Mouse (Mus musculus): ENCODE data around the gene Gbgt1. TPM values are rescaled to one million over a fixed set of nuclear protein-coding genes. Genes with fewer than 3 reads are reported as not detected.
A peak's percentile ranks its signal among the peaks of the same experiment; 100 is the strongest.

The Gbgt1 gene
- polyA plus RNA-seq, 1 experiment from 2014 or later = 1.2 TPM

DNA sequence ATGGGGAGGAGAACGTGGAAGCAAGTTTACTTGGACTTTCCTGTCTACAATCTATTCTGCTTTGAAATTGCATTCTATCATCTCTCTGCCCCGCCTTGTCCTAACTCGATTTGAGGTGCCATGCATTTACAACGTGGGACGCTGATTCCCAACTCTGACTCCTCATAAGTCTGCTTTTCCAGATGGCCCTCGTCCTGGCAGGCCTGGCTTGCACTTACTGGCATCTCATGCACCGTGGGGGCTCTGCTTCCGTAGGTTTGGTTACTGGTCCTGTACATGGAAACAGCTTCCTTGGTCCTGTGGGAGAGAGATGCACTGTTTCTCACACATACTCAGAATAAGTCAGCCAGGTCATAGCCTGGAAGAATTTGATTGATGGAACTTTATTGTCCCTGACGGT, 31.8 kb upstream of the Gbgt1 start:
- no peak for ATAC-seq (ENCODE audit: low FRiP score, low TSS enrichment)
- 73% methylated on average over 9 of the region's 9 CpGs for WGBS

DNA sequence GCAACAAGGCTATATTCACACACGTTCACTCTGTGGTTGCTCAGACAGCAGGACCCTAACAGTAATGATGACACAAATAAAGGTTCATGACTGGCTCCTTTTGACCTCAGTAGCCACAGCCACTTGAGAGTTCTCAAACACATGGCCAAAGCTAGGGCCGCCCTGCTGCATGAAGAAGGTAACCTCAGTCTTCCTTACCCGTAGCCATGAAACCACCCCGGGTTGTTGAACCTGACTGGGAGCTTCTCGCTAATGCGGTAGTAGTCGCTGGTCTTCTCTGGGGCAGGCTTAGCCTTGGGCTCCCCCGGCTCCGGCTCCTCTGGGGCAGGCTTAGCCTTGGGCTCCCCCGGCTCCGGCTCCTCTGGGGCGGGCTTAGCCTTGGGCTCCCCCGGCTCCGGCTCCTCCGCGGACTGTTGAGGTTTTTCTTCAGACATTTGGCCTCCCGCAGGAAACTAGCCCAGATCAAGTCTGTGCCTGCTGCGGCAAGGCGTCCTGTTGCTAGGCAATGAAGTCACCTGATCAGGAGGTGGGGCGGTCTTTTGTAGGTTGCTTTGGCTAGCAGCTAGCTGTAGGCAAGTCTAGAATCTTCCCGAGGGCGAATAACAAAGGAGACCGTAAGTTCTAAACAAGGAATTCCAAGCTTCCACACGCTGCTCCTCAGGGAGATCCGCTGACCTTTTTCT, 30.7 kb upstream of the Gbgt1 start, which contains the start of gene 1700007K13Rik:
1700007K13Rik (minus strand) TSS at position 497 of the 683 bp plus-strand sequence.
- DNase-seq (ENCODE audit: low spot score) (peak; percentile 84), ATAC-seq (ENCODE audit: low FRiP score, low TSS enrichment) (peak; percentile 78)
- H3K4me3 ChIP-seq (ENCODE audit: low read depth, low read length) = peak within 1 kb of the TSS; percentile 31
- H3K4me2 ChIP-seq (replicated peaks; ENCODE audit: low read depth) = peak within 1 kb of the TSS; percentile 56
- peaks cover 3% of the 10 kb centered on the region; the same call in 1 of the 2 replicates for H3K4me1 ChIP-seq (replicated peaks; ENCODE audit: control insufficient read depth, insufficient read depth)
- peaks cover 7% of the 10 kb centered on the region; the same call in 1 of the 2 replicates for H3K36me3 ChIP-seq (ENCODE audit: control insufficient read depth, insufficient read depth, low read length)
- H3K9ac ChIP-seq (ENCODE audit: low read length) = peak within 1 kb of the TSS; percentile 47
- 6% methylated on average over 25 of the region's 25 CpGs for WGBS
- no peaks in the 10 kb centered on the region for H3K9me3 ChIP-seq (ENCODE audit: control insufficient read depth, low read length)
- no peak for TF ChIP-seq EP300 (optimal IDR thresholded peaks at IDR 0.05)
- no peak for TF ChIP-seq CTCF (IDR thresholded peaks at IDR 0.05; ENCODE audit: low read depth)
- H3K27me3 ChIP-seq (ENCODE audit: control insufficient read depth, insufficient read depth, low read length) = no peaks in the 10 kb centered on the region
- H3K27ac ChIP-seq (replicated peaks) = no peak within 1 kb of the TSS

More for the DNA sequence above, 31.8 kb upstream of the Gbgt1 start:
- no peaks in the 10 kb centered on the region for H3K27me3 ChIP-seq (ENCODE audit: control insufficient read depth, insufficient read depth, low read length)
- TF ChIP-seq EP300 (optimal IDR thresholded peaks at IDR 0.05) (no peak), CTCF (IDR thresholded peaks at IDR 0.05; ENCODE audit: low read depth) (no peak)
- H3K36me3 ChIP-seq (ENCODE audit: control insufficient read depth, insufficient read depth, low read length) = peaks cover 6% of the 10 kb centered on the region; the same call in 1 of the 2 replicates
- H3K27ac ChIP-seq (replicated peaks) = no peak overlapping the region
- H3K4me2 ChIP-seq (replicated peaks; ENCODE audit: low read depth) = no peak overlapping the region
- no peak overlapping the region for H3K9ac ChIP-seq (ENCODE audit: low read length)
- H3K9me3 ChIP-seq (ENCODE audit: control insufficient read depth, low read length) = no peaks in the 10 kb centered on the region
- no peak for DNase-seq (ENCODE audit: low spot score)
- peaks cover 3% of the 10 kb centered on the region; the same call in 1 of the 2 replicates for H3K4me1 ChIP-seq (replicated peaks; ENCODE audit: control insufficient read depth, insufficient read depth)
- H3K4me3 ChIP-seq (ENCODE audit: low read depth, low read length) = no peak overlapping the region

DNA sequence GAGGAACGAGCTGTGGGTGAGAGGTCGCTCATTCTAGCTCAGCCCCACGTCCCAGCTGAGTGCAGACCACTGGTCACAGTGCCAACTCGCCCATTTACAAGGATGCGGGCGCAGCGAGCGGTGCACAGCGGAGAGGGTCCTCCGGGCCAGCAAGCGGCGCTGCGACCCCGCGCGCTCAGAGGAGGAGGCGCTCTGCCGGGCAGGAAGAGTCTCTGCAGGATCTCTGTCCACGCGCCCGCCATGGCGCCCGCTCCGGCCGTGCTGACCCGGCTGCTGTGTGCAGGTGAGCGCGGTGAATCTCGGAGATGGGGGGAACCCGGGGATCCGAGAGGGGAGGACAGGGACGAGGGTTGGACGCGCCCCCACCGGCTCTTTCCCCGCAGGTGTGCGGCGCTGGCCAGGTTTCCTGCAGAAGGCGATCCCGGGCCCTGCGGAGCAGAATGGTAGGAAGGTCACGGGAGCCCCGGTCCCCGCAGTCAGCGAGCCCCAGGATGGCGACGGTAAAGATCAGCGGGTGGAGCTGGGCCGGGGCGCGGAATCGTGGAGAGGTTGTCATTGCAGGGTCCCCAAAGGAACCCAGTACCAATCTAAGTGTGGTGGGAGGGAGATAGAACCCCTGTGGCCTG, 28.7 kb upstream of the Gbgt1 start, which contains the start of gene Mrps2:
Mrps2 (plus strand) TSS at position 207 of the 626 bp plus-strand sequence.
- peak within 1 kb of the TSS; percentile 82 for H3K4me2 ChIP-seq (replicated peaks; ENCODE audit: low read depth)
- TF ChIP-seq EP300 (optimal IDR thresholded peaks at IDR 0.05) = no peak
- peak; percentile 96 for TF ChIP-seq CTCF (IDR thresholded peaks at IDR 0.05; ENCODE audit: low read depth)
- DNase-seq (ENCODE audit: low spot score) (peak; percentile 91), ATAC-seq (ENCODE audit: low FRiP score, low TSS enrichment) (peak; percentile 91)
- H3K27ac ChIP-seq (replicated peaks) = peak within 1 kb of the TSS; percentile 53; the same call in 1 of the 2 replicates
- H3K36me3 ChIP-seq (ENCODE audit: control insufficient read depth, insufficient read depth, low read length) = peaks cover 11% of the 10 kb centered on the region; the same call in 1 of the 2 replicates
- no peaks in the 10 kb centered on the region for H3K27me3 ChIP-seq (ENCODE audit: control insufficient read depth, insufficient read depth, low read length)
- under 1% methylated on average over 52 of the region's 52 CpGs for WGBS
- H3K9ac ChIP-seq (ENCODE audit: low read length) = peak within 1 kb of the TSS; percentile 95
- H3K4me3 ChIP-seq (ENCODE audit: low read depth, low read length) = peak within 1 kb of the TSS; percentile 93
- H3K9me3 ChIP-seq (ENCODE audit: control insufficient read depth, low read length) = no peaks in the 10 kb centered on the region
- peaks cover 3% of the 10 kb centered on the region; the same call in 1 of the 2 replicates for H3K4me1 ChIP-seq (replicated peaks; ENCODE audit: control insufficient read depth, insufficient read depth)

DNA sequence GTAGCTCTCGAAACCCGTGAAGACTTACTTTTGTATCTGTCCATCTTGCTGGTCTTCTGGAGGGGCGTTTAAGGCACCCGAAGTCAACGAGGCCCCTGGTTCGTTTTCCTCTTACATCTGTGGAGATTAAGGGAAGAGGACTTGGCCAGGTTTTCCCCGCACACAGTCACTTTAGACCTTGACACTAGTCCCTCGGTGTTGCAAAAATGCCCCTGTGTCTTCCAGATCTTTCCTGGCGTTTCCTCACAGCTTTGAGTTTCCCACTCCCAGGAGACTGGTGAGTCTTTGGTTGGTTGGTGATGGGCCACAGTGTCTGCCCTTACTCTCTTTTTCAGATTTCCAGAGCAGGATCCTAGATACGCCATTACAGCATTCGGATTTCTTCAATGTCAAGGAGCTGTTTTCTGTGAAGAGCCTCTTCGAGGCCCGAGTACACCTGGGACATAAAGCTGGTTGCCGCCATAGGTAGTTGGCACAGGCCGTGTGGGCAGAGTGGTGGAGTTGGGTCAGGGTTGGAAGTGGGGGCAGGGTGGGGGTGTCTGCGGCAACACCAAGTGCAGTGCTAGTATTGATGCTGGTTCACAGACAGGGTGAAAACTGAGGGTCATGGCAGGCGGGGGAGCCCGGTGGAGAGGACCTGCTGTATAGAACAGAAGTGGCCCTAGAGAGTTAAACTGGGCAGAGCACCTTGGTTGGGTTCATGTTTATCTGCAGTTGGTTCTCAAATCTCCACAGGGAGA, 28.0 kb upstream of the Gbgt1 start:
- Histone ChIP-seq H3K9ac (ENCODE audit: low read length) (peak overlapping the region; percentile 95), H3K4me2 (replicated peaks; ENCODE audit: low read depth) (peak overlapping the region; percentile 82), H3K36me3 (ENCODE audit: control insufficient read depth, insufficient read depth, low read length) (peaks cover 11% of the 10 kb centered on the region; the same call in 1 of the 2 replicates), H3K9me3 (ENCODE audit: control insufficient read depth, low read length) (no peaks in the 10 kb centered on the region), H3K27ac (replicated peaks) (no peak overlapping the region), H3K4me3 (ENCODE audit: low read depth, low read length) (peak overlapping the region; percentile 93), H3K27me3 (ENCODE audit: control insufficient read depth, insufficient read depth, low read length) (no peaks in the 10 kb centered on the region), H3K4me1 (replicated peaks; ENCODE audit: control insufficient read depth, insufficient read depth) (peaks cover 3% of the 10 kb centered on the region; the same call in 1 of the 2 replicates)
- ATAC-seq (ENCODE audit: low FRiP score, low TSS enrichment) = no peak
- no peak for DNase-seq (ENCODE audit: low spot score)
- TF ChIP-seq EP300 (optimal IDR thresholded peaks at IDR 0.05) (no peak), CTCF (IDR thresholded peaks at IDR 0.05; ENCODE audit: low read depth) (no peak)
- 52% methylated on average over 18 of the region's 18 CpGs for WGBS

DNA sequence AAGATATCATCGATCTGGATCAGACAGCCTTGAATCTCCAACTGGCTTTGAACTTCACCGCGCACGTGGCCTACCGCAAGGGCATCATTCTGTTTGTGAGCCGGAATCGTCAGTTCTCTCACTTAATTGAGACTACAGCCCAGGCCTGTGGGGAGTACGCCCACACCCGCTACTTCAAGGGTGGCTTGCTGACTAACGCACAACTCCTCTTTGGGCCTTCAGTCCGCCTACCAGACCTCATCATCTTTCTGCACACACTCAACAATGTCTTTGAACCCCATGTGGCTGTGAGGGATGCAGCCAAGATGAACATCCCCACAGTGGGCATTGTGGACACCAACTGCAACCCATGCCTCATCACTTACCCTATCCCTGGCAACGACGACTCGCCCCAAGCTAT, 27.2 kb upstream of the Gbgt1 start:
- Histone ChIP-seq H3K4me2 (replicated peaks; ENCODE audit: low read depth) (no peak overlapping the region), H3K4me3 (ENCODE audit: low read depth, low read length) (no peak overlapping the region), H3K27me3 (ENCODE audit: control insufficient read depth, insufficient read depth, low read length) (no peaks in the 10 kb centered on the region), H3K27ac (replicated peaks) (no peak overlapping the region), H3K4me1 (replicated peaks; ENCODE audit: control insufficient read depth, insufficient read depth) (peaks cover 3% of the 10 kb centered on the region; the same call in 1 of the 2 replicates), H3K9me3 (ENCODE audit: control insufficient read depth, low read length) (no peaks in the 10 kb centered on the region), H3K36me3 (ENCODE audit: control insufficient read depth, insufficient read depth, low read length) (peaks cover 11% of the 10 kb centered on the region; the same call in 1 of the 2 replicates), H3K9ac (ENCODE audit: low read length) (no peak overlapping the region)
- WGBS = 96% methylated on average over 14 of the region's 14 CpGs
- no peak for TF ChIP-seq EP300 (optimal IDR thresholded peaks at IDR 0.05)
- no peak for TF ChIP-seq CTCF (IDR thresholded peaks at IDR 0.05; ENCODE audit: low read depth)
- DNase-seq (ENCODE audit: low spot score) (no peak), ATAC-seq (ENCODE audit: low FRiP score, low TSS enrichment) (no peak)

Measured in stomach, postnatal 0 days (tissue).